Mouse (Mus musculus): Measurements from ENCODE around the gene Dand5.

Dand5 gene

GRCm38 (mm10) chr8:84822723-84823122, at the start of gene Dand5:
TSS of gene Dand5 (minus strand) at chr8:84822823.
- no peak for DNase-seq (ENCODE audit: low spot score)

- DNase-seq (ENCODE audit: low spot score) = peak; percentile 79
Observed at GRCm38 (mm10) chr8:84871376-84872308, 49.0 kb upstream of the Dand5 start, which contains the start of gene Syce2. TSS of gene Syce2 (plus strand) at chr8:84872111.

- peak; percentile 95 for DNase-seq (ENCODE audit: low spot score)
Observed at GRCm38 (mm10) chr8:84856864-84857441, 34.3 kb upstream of the Dand5 start, which contains the start of gene Farsa. TSS of gene Farsa (plus strand) at chr8:84856989.

GRCm38 (mm10) chr8:84856434-84856833, 33.8 kb upstream of the Dand5 start:
- no peak for DNase-seq (ENCODE audit: low spot score)

DNA sequence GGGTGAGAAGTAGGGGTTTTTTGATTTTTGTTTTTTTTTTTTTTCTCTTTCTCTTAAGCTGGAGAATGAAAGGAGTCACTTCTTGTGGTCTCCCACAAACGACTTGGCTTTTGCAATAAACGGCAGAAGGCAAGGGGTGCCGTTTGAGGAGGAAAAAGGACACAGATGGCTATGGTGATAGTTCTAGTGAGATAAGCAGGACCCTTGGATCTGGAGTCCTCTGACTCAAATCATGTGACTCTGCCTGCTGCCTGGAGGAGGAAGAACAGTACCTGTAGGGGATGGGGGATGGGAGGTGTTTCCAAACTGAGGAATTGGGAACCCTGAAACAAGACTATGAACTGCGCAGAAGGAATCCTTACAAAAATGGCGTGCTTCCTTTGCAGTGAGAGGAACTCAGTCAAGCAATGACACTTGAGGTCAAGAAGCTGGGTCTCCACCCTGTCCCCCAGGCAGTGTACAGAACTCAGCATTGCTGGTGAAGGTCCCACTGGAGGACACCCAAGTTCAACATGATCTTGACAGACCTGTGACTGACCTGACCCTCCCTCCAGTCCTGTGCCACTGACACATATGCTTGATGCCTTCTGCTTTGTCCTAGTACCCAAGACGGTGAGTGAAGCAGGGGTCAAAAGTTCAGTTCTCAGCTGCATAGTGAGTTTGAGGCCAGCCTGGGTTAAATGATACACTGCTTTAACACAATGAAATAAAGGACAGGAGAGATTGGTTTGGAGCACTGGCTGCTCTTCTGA, 25.2 kb upstream of the Dand5 start:
- DNase-seq (ENCODE audit: low spot score) = no peak

DNA sequence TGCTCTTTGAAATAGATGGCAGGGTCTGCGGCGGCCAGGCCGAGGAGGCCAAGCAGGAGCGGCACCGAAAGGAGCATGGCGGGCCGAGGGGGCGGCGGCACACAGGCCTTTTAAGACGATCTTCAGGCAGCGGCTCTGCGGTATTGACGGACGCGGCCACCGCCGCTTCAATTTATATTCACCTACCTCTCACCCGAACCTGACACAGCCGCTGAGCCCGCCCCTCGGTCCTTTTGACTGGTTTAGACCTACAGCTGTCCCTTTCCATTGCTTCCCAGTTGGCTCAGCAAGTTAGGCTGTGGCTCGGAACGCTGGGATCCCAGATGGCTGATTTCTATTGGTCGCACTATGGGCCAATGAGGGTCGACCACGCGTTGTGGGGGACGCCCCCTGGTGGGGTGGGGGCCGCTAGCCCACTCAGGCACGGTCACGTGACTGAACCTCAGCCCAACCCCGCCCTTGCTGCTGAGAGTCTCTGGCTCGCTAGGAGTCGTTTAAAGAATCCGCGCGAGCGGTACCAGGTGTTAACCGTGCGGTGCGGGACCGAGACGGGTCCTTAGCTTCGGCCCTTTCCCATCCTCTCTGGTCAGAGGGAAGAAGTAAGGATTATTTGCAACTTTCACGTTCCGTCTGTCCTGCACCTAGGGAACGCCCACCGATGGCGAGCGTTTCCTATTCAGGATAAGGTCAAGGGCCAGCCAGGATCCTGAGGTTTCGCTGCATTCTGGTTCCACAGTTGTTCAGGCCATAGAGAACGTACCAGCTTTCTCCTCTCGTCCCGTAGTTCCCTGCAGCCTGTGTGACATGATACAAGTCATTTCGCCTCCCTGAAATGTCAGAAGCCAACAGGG, 24.3 kb upstream of the Dand5 start, which contains the start of gene Calr:
TSS of gene Calr (minus strand) at position 213 of the 851 bp plus-strand sequence.
- peak; percentile 100 for DNase-seq (ENCODE audit: low spot score)

DNA sequence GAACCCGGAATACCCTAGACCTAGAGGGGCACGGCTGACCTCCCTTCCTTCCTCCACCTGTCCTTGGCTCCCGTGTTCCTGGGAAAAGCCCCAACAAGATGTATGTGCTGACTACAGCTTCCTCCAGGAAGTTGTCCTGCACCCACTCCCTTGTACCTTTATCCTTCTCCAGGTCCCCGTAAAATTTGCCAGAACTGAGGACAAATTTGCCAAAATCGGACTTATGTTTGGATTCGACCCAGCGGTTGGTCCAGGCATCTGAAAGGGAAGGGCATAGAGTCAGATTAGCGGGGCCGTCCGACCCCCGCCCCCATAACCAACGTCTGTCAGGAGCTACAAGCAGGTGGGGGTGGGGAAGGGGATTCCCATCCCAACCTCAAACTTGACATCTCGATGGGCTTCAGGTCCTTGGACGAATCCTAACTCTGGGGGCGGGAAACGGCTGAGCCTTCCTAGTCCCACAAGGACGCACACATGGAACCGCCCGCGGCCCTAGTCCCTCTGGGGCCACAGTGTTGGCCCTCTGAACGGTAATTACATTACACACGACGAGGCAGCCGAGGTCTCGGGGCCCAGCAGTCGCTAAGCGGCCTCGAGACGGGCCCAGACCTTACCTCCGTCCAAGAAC, 23.6 kb upstream of the Dand5 start:
- DNase-seq (ENCODE audit: low spot score) = no peak

DNA sequence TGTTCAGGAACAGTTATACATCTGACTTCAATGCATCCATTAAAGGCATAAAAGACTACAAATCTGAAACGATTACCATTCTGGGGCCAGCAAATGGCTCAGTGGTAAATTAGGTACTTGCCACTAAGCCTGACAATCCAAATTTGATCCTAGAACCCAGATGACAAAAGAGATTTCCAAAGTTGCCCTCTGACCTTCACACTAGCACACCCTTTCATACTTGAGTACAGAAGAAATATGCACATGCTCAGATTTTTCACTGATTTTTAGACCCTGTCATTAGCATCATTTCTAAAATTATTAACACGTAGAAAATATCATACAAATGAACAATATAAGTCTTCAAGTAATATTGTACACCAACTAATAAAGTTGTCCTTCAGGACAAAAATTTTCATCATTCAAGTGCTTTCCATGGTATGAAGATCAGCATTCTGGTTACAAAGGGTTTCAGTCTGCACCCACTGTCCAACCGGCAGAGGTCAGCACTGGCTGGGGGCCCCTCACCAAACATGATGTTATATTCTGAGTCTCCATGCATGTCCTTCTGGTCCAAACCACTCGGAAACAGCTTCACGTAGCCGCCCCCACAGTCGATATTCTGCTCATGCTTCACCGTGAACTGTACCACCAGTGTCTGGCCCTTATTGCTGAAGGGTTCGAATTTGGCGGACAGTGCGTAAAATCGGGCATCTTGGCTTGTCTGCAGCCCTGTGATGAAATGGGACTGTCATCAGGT, 22.9 kb upstream of the Dand5 start:
- DNase-seq (ENCODE audit: low spot score) = no peak

- no peak for DNase-seq (ENCODE audit: low spot score)
Observed at GRCm38 (mm10) chr8:84844397-84845070, 21.9 kb upstream of the Dand5 start.

GRCm38 (mm10) chr8:84841514-84841913, 18.9 kb upstream of the Dand5 start:
- DNase-seq (ENCODE audit: low spot score) = no peak

- DNase-seq (ENCODE audit: low spot score) = peak; percentile 94
Observed at GRCm38 (mm10) chr8:84840248-84840999, 17.8 kb upstream of the Dand5 start, which contains the start of gene Rad23a. TSS of gene Rad23a (minus strand) at chr8:84840665.

- DNase-seq (ENCODE audit: low spot score) = no peak
Observed at GRCm38 (mm10) chr8:84839875-84840247, 17.2 kb upstream of the Dand5 start.

GRCm38 (mm10) chr8:84839411-84839810, 16.8 kb upstream of the Dand5 start:
- no peak for DNase-seq (ENCODE audit: low spot score)

- peak; percentile 92 for DNase-seq (ENCODE audit: low spot score)
Observed at GRCm38 (mm10) chr8:84838513-84838912, 15.9 kb upstream of the Dand5 start.

- DNase-seq (ENCODE audit: low spot score) = no peak
Observed at GRCm38 (mm10) chr8:84837912-84838470, 15.4 kb upstream of the Dand5 start.

DNA sequence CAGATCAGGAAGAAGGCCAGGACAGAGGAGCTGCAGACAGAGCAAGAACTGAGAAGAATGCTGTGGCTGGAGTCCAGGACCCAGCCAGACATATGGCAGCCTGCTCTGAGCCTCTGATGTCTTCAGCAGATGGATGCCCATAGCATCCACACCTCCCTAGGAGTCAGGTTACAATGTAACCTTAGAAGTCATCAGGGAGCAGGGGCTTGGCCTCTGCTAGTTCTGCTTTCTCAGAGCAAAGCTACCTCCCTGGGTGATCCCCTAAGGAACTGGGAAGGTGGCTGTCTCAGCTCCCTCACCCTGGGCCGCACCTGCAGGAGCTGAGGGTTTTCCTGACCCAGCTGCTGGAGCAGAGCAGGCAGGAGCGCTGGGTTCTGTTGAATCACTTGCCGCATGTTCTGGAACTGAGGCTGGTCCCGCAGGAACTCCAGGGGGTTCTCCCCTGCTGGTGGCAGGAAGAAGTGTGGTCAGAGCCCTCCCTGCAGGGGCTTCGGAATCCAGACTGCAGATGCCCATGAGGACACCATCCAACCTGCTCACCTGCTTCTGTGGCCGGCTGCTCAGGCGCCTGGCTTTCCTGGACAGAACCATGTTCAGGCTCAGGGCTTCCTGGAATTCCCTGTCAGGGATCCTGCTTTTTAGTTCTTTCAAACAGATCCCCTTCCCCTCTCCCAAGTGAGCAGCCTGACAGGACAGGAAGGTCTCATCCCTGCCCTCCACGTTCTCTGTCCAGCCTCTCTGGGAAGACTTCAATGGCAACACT, 14.7 kb upstream of the Dand5 start:
- DNase-seq (ENCODE audit: low spot score) = no peak

Data from c-Kit-positive CD71-positive TER-119-positive erythroid progenitor cells, embryonic 14.5 days (primary cell).